12 mouse cellular contexts compared by ENCODE assay signal in the genomic region with DNA sequence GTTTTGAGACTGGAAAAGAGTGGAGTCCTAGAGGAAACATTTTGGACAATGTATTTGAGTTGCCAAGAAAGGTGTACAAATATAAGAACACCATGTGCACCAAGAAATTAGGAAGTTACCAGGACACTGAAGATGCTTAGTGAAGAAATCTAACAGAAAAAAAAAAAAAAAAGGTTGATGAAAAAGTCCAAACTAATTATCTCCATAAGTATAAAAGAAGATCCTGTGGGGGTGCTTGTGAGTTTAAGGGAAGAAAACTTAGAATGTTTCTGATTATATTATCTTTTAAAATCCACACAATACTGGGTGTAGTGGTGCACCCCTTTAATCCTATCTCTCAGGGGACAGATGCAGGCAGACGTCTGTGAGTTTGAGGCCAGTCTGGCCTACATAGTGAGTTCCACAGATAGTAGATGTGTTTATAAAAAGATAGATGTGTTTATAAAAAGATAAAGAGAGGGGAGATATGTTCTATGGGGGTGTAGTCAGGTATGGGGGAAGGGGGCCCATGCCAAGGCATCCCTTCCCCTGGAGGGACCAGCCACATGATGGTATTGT. TPM values are rescaled to one million over a fixed set of nuclear protein-coding genes. Genes with fewer than 3 reads are reported as not detected.
A peak's percentile ranks its signal among the peaks of the same experiment; 100 is the strongest.
DNase-seq lines count a peak whose midpoint lies in the region; ATAC-seq and TF ChIP-seq lines count a peak whose summit lies in the region.
"Had no signal": no experiment of that assay in that cellular context is flagged by ENCODE, and none has a peak within 500 bp of the region (broad histone marks: within the 10 kb centered on the region; RNA-seq: fewer than 3 reads in every experiment).

No protein-coding gene starts in this region.

- 0 out of 2 replicates have a peak overlapping the region, but pooled peaks have one; percentile 86 for H3K27ac ChIP-seq in heart, embryonic 13.5 days (replicated peaks)
- H3K27ac ChIP-seq in testis, adult 2 months (ENCODE audit: control insufficient read depth, insufficient read depth, low read depth, low read length): no peak overlapping the region
- peak overlapping the region; percentile 86 for H3K27ac ChIP-seq in macrophage

- no peaks in the 10 kb centered on the region for H3K36me3 ChIP-seq in heart, embryonic 13.5 days
- no peaks in the 10 kb centered on the region for H3K36me3 ChIP-seq in testis, adult 2 months (ENCODE audit: control insufficient read depth, insufficient read depth, low read length)
- H3K36me3 ChIP-seq in macrophage (ENCODE audit: inconsistent target): no peaks in the 10 kb centered on the region
- H3K36me3 ChIP-seq: embryonic facial prominence, embryonic 15.5 days had no signal

- intact Hi-C loops in heart, postnatal 14 days (cut with DNase I): loop anchor here (2.0 to 5.0 kb wide), 2 partner anchors 65 to 159 kb away; no protein-coding TSS in a partner anchor
- intact Hi-C loops in gastrocnemius, postnatal 36 days (cut with DNase I): loop anchor here (5.0 kb wide), 2 partner anchors 64 to 164 kb away; partner anchors contain the start of gene Hmces
- intact Hi-C loops in left cerebral cortex, postnatal 14 days (cut with DNase I): loop anchor here (5.0 kb wide), 1 partner anchor 64 kb away; no protein-coding TSS in a partner anchor

- peaks cover 5% of the 10 kb centered on the region; the same call in 1 of the 2 replicates for H3K4me1 ChIP-seq in heart, embryonic 13.5 days
- peaks cover 5% of the 10 kb centered on the region; the same call in 1 of the 2 replicates for H3K4me1 ChIP-seq in testis, adult 2 months (ENCODE audit: control insufficient read depth, insufficient read depth, low read length)

- no peak overlapping the region for H3K9ac ChIP-seq in heart, embryonic 13.5 days
- H3K9ac ChIP-seq: embryonic facial prominence, embryonic 15.5 days had no signal

- TF ChIP-seq POLR2A in testis, adult 2 months (IDR thresholded peaks at IDR 0.05; ENCODE audit: control insufficient read depth, low read depth, low read length): no peak

- TF ChIP-seq CTCF in testis, adult 2 months (IDR thresholded peaks at IDR 0.05; ENCODE audit: control insufficient read depth, insufficient read depth, insufficient replicate concordance, low read depth, low read length): no peak

- 59% methylated on average over 1 of the region's 1 CpGs for WGBS in heart, embryonic 13.5 days
- WGBS in macrophage (ENCODE audit: missing documents): 93% methylated on average over 1 of the region's 1 CpGs

- H3K79me2 ChIP-seq in macrophage (ENCODE audit: inconsistent target): no peaks in the 10 kb centered on the region

- H3K4me3 ChIP-seq in heart, embryonic 13.5 days: no peak overlapping the region
- peak overlapping the region; percentile 37 for H3K4me3 ChIP-seq in testis, adult 2 months (ENCODE audit: control insufficient read depth, low read depth, low read length)
- no peak overlapping the region for H3K4me3 ChIP-seq in macrophage (ENCODE audit: inconsistent target)

- no peak for DNase-seq in heart, postnatal 14 days
- no peak for DNase-seq in testis, postnatal 14 days (ENCODE audit: low spot score)
- DNase-seq in urinary bladder, adult 2 months (ENCODE audit: low spot score): no peak
- no peak for DNase-seq in gastrocnemius, postnatal 36 days
- no peak for DNase-seq in left cerebral cortex, postnatal 14 days (ENCODE audit: low spot score in 2 of 2)
- DNase-seq: adrenal gland, postnatal 36 days; cerebellum, adult 9-10 months; gastrocnemius, postnatal 14 days had no signal

- no peak for ATAC-seq in heart, embryonic 13.5 days (ENCODE audit: extremely low read depth, insufficient number of reproducible peaks, low FRiP score, low TSS enrichment)

- peaks cover 35% of the 10 kb centered on the region for H3K27me3 ChIP-seq in heart, embryonic 13.5 days (replicated peaks)
- H3K27me3 ChIP-seq in testis, adult 2 months (ENCODE audit: control insufficient read depth, insufficient read depth, low read length): no peaks in the 10 kb centered on the region

- H3K9me3 ChIP-seq in heart, embryonic 13.5 days: no peaks in the 10 kb centered on the region
- H3K9me3 ChIP-seq: embryonic facial prominence, embryonic 15.5 days had no signal

- peak overlapping the region; percentile 87 for H3K4me2 ChIP-seq in heart, embryonic 13.5 days

RNA-seq across cellular contexts. Expression of gene Rpn1, which starts 8.2 kb away (rescaled TPM):
- 207 and 217 TPM in 2 replicates for polyA plus RNA-seq in heart, embryonic 13.5 days (2015; fragmentation: Nextera tagmentation; extraction: Ambion mirVana)
- total RNA-seq in heart, postnatal 14 days (2021): 100 to 1,000 TPM in 1 of 2 experiments, 10 to 100 TPM in 1; 99.5 to 107 TPM
- 215 and 230 TPM in 2 replicates for polyA plus RNA-seq in testis, adult 2 months (2012; rRNA removed)
- total RNA-seq in macrophage (2018; cell fraction: chromatin; rRNA removed): 10 to 100 TPM in 25 of 26 experiments, 1 to 10 TPM in 1; 9.7 to 53.5 (median 26.6) TPM
- 100 to 1,000 TPM in 4 of 26 experiments, 10 to 100 TPM in 22; 48.9 to 117 (median 81.0) TPM for total RNA-seq in macrophage (2018; cell fraction: cytosol; rRNA removed)
- 100 to 1,000 TPM in 15 of 26 experiments, 10 to 100 TPM in 11; 23.6 to 218 (median 102) TPM for total RNA-seq in macrophage (2018; cell fraction: nucleus; rRNA removed)
- 109 to 177 TPM (median 163 TPM) in 3 replicates for polyA plus RNA-seq in macrophage (2018)
- polyA plus RNA-seq in urinary bladder, adult 2 months (2012; rRNA removed): 164 and 173 TPM in 2 replicates
- total RNA-seq in gastrocnemius, postnatal 36 days (2021): 10 to 100 TPM; 65.2 to 80.5 TPM
- 100 to 1,000 TPM; 166 to 168 TPM for total RNA-seq in left cerebral cortex, postnatal 14 days (2021)

RNA-seq across cellular contexts. Expression of gene Rab7, which starts 31.0 kb away (rescaled TPM):
- 195 and 206 TPM in 2 replicates for polyA plus RNA-seq in heart, embryonic 13.5 days (2015; fragmentation: Nextera tagmentation; extraction: Ambion mirVana)
- total RNA-seq in heart, postnatal 14 days (2021): 100 to 1,000 TPM; 265 to 272 TPM
- polyA plus RNA-seq in testis, adult 2 months (2012; rRNA removed): 51.5 and 52.1 TPM in 2 replicates
- 100 to 1,000 TPM in 9 of 26 experiments, 10 to 100 TPM in 17; 55.1 to 151 (median 86.4) TPM for total RNA-seq in macrophage (2018; cell fraction: chromatin; rRNA removed)
- total RNA-seq in macrophage (2018; cell fraction: cytosol; rRNA removed): 100 to 1,000 TPM; 423 to 668 (median 547) TPM
- total RNA-seq in macrophage (2018; cell fraction: nucleus; rRNA removed): 100 to 1,000 TPM; 147 to 373 (median 239) TPM
- 571 to 1,341 TPM (median 733 TPM) in 3 replicates for polyA plus RNA-seq in macrophage (2018)
- 400 and 428 TPM in 2 replicates for polyA plus RNA-seq in urinary bladder, adult 2 months (2012; rRNA removed)
- total RNA-seq in gastrocnemius, postnatal 36 days (2021): 100 to 1,000 TPM; 301 to 338 TPM
- 100 to 1,000 TPM; 319 to 329 TPM for total RNA-seq in left cerebral cortex, postnatal 14 days (2021)
